Mouse (Mus musculus): ENCODE results near the gene Gid8.

DNA sequence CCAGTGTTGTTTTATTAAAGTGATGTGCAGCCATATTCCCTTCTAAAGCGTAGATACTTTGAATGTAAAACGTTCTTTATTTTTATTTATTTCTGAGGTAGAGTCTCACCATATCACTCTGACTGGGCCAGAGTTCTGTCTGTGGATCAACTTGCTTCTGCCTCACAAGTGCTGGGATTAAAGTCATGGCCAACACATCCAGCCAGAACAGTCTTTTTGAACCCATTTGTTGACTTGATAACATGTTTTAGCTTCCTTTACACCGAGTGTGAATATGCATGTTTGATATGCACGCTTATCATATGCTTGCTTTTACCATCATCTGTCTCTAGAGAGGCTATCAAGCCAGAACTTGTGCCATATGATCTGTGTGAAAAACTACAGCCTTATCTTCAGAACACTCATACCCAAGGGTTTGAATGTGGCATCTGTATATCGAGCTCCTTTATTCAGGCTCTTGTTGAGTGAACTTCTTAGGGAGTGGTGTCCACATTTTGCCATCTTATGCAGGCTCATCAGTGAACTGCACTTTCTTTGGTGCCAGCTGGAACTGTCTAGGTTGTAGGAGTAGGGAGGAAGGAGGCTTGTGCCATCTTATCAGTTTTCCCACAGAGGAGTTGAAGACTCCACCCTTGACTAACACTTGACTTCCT lies 2.2 kb downstream of the Gid8 start:
- TF ChIP-seq MEF2A (IDR thresholded peaks at IDR 0.05; ENCODE audit: borderline replicate concordance, low read depth, low read length) (no peak), TCF12 (IDR thresholded peaks at IDR 0.05; ENCODE audit: low read depth, low read length) (no peak)

Data from CH12.LX (cell line).